Mouse (Mus musculus) stomach, postnatal 0 days (tissue): ENCODE results near the gene Thsd4.

Experiments used
- CTCF ChIP-seq: IDR thresholded peaks from 2 replicates; pipeline ENCODE4 v1.5.1; 2016; ENCODE audit warnings: antibody characterized with exemption, low read depth, mild to moderate bottlenecking, moderate library complexity
- EP300 ChIP-seq: optimal IDR thresholded peaks from 2 replicates; pipeline ENCODE3; 2016; ENCODE audit warnings: antibody characterized with exemption

DNA sequence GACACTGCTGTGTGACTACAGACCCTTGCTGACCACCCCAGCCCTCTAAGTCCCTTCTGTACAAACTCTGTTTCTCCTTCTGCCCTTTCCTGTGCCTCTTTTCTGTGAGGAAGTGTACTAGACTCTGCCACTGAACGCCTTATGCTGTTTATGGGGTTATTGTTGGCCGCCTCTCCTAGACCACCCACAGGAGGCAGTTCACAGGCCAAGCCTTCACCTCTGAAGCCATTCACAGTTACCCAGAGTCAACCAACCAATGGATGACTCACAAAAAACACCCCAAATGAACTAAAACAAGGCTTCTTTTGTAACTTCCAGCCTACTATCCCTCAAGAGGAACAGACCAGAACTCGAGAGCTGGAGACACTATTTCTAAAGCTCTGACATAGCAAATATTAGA, 520.4 kb downstream of the Thsd4 start:
- TF ChIP-seq CTCF (no peak), EP300 (no peak)
